Mouse (Mus musculus) adrenal gland, postnatal 36 days (tissue): ENCODE measurements around the gene Rptor. TPM values are rescaled to one million over a fixed set of nuclear protein-coding genes. Genes with fewer than 3 reads are reported as not detected.

Source experiments
- DNase-seq, 2 experiments: peaks; one replicate each; pipeline ENCODE4 v3.0.0; 2021; ENCODE audit warnings: mixed read lengths in 1 of 2
- total RNA-seq, 2 experiments: library from RNA; stranded (reverse); gene quantifications; 2 replicates each; pipeline ENCODE4 v1.2.3; 2021

Gene Rptor
- total RNA-seq, 2 experiments from 2014 or later = 50.0 to 51.9 TPM

GRCm38 (mm10) chr11:119738990-119739846 is 136.5 kb downstream of the Rptor start:
- DNase-seq = no peak

- DNase-seq = no peak
These were observed 138.7 kb downstream of the Rptor start for GRCm38 (mm10) chr11:119741401-119741800.

- DNase-seq = no peak
These were observed 141.7 kb downstream of the Rptor start for GRCm38 (mm10) chr11:119744436-119744835.

GRCm38 (mm10) chr11:119745333-119745732 is 142.6 kb downstream of the Rptor start:
- DNase-seq = no peak

- DNase-seq = no peak
These were observed 151.8 kb downstream of the Rptor start for GRCm38 (mm10) chr11:119754459-119754858.

DNA sequence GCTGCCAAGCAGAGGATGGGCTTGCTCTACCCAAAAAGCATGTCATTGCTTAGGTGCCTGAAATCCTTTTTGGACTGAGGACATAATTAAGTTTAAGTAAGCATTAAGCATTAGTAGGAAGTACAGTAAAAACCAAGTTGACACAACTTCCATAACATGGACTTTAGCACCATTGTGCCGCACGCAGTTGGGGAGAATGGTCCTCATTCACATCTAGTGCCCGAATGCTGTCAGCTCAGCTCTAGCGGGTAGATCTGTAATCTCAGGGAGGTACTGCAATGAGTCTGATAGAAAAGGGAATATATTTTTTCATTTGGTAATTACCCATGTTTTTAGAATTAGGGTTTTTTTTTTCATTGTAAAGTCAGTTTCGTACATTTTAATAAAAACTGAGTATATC is 155.5 kb downstream of the Rptor start:
- DNase-seq = no peak

DNA sequence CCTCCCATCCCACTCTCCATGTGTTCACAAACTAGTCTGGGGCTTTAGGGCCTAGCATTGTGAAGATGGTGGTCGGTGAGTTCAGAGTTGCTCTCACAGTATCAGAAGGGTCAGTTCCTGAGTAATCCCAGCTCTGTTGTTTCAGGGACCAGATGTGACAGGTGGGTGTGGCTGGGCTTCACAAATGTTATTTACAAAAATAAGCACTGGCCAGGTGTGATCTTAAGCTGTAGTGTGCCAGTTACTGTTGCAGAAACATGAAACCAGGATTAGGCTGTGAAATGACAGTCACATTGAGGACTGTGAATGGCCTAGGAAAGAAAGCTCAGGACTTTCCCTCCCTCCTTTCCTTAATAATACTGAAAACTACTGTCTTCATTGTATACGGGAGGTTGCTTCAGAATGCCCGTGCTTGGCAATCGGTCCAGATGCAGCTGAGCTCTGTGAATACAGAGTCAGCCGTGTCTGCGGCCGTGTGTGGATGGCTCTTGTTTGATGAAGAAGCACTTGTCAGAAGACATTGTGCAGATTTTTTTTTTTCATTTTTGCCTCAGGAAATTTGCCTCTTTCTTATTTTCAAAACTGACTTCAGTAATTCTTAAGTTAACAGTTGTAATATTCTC is 156.1 kb downstream of the Rptor start:
- no peak for DNase-seq

DNA sequence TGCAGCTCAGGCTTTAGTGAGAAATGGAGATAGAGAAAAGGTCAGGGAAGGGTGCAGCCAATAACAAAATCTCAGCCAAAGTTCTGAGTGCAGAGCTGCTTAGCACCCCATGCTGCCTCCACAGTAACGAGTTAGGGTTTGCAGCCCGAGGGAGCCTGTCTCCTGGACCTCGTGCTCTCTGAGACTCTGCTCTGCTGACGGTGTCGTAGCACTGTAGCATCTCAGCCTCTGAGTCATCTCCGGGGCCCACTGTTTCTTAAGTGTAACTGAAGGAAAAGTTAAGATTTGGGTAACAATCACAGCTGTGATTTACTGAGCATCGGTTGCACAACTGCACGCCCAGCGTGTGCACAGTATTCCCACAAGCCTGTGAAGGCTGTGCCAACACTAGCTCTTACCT is 160.2 kb downstream of the Rptor start:
- DNase-seq = no peak

GRCm38 (mm10) chr11:119766023-119766422 is 163.3 kb downstream of the Rptor start:
- no peak for DNase-seq

DNA sequence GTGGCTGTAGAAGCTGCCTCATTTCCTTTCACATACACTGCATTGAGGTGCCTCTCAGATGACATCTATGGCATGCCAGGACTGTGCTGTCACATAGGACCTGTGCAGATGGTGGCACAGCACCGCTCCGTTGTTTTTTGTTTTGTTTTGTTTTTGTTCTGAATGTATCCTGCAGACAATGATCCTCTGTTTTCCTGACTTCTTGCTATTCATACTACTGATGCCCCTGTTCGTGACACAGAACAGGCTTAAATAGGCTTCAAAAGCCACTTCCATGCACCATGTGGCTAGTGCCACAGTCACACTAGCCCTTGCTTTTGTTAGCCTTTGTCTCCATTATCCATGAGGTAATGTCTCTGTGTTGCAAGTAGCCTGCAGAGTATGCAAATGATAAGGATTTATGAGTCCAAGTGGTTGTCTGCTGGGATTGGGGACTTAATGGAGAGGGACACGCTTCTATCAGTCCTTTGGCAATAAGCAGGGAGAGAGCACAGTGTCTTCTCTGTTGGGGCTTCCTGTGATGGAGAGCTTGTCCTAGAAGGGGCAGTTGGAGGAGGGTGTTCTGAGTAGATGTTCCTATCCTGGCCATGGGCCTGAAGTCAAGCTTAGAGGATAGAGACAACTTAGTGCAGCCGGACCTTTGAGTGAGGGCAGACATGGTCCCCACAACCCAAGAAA is 164.2 kb downstream of the Rptor start:
- DNase-seq = no peak

DNA sequence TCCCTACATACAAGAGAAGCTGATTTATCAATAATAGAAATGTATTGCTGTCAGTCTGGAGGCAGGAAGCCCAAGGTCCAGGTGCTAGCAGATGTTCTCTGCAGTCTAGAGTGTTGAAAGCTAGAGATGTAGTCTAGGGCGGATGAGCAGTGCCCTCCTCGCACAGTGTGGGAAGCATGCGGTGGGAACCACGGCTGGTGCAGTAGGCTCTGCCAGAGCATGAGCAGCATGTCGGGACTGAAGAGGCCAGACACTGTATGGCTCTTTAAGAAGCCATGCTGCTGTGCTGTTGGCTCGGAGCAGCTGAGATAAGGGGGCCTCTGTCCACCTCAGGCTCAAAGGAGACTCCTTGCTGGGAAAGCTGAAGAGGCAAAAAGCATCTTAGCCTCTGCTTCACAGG is 164.8 kb downstream of the Rptor start:
- DNase-seq = no peak

- no peak for DNase-seq
These were observed 165.8 kb downstream of the Rptor start for GRCm38 (mm10) chr11:119768511-119768910.

GRCm38 (mm10) chr11:119769666-119770065 is 167.0 kb downstream of the Rptor start:
- DNase-seq = no peak

GRCm38 (mm10) chr11:119770985-119771384 is 168.3 kb downstream of the Rptor start:
- DNase-seq = no peak

DNA sequence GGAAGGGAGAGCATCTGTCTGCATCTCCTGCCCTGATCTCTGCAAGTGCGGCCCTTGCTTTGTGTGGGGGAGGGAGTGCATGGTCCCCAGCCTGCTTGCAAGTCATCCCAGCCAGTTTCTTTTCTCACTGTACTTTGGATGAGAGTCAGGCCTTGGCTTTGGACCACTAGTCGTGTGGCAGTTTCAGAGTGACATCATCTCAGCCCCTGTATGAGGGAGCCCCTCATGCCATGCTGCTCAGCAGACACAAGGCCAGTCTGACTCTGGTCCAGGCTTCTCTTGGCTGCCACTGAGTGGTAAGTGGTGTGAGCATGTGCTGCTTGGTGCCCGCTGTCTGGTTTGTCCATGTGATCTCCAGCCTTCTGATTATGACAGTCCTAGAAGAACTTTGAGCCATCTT is 170.2 kb downstream of the Rptor start:
- no peak for DNase-seq

- DNase-seq = no peak
These were observed 172.5 kb downstream of the Rptor start for GRCm38 (mm10) chr11:119775076-119775760.

- DNase-seq = peak; percentile 20 to 40
These were observed 174.5 kb downstream of the Rptor start for GRCm38 (mm10) chr11:119777236-119777635.

GRCm38 (mm10) chr11:119777872-119778271 is 175.2 kb downstream of the Rptor start:
- DNase-seq = no peak

- no peak for DNase-seq
These were observed 177.6 kb downstream of the Rptor start for GRCm38 (mm10) chr11:119780290-119780689.

GRCm38 (mm10) chr11:119781165-119781564 is 178.5 kb downstream of the Rptor start:
- no peak for DNase-seq

DNA sequence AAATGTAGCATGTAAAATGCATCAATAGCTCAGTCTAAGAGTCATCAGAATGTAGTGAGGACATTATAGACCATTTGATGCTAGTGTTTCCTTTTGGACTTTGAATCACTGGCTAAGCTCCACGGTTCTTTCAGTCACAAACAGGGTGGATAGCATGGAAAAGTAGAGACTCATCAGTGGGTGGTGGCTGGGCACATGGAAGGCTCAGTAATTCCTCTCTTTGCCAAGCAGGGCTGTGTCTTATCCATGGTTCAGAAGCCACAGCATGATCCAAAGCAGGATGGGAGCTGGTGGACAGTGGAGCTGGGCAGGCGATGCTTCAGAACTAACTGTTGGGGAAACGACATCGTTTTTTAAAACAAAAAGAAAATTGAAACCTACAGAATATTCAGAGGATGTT is 179.0 kb downstream of the Rptor start:
- no peak for DNase-seq

- DNase-seq = no peak
These were observed 180.9 kb downstream of the Rptor start for GRCm38 (mm10) chr11:119783653-119784052.
